In the genomic region with DNA sequence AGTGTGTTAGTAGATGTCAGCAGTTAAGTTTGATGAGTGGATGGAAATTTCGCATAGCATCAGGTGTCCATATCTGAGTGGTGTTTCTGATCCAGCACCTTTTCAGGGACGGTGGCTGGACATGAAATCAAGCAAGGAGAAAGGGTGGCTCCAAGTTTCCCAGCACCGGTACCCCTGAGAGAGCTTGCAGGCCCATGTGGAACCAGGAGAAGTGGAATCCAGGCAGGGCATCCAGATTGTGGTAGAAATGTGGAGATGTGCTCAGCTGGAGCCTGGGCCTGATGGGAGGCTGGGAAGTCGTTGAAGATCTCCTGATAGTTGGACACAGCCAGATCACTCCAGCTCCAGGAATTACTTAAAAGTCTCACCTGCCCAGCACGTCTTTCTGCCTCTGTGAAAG, we compare ENCODE assay signal across 32 mouse cellular contexts. TPM values are rescaled to one million over a fixed set of nuclear protein-coding genes. Genes with fewer than 3 reads are reported as not detected.
"Had no signal": no experiment of that assay in that cellular context is flagged by ENCODE, and none has a peak within 500 bp of the region (broad histone marks: within the 10 kb centered on the region; RNA-seq: fewer than 3 reads in every experiment).

No protein-coding gene starts in this region.

- H3K27ac ChIP-seq: embryonic facial prominence, embryonic 10.5 days; embryonic facial prominence, embryonic 12.5 days; embryonic facial prominence, embryonic 13.5 days; embryonic facial prominence, embryonic 15.5 days; forebrain, embryonic 10.5 days; forebrain, embryonic 12.5 days; forebrain, embryonic 13.5 days; forebrain, embryonic 15.5 days; gastrocnemius, adult 2 months had no signal

- H3K9me3 ChIP-seq: embryonic facial prominence, embryonic 12.5 days; embryonic facial prominence, embryonic 13.5 days; embryonic facial prominence, embryonic 15.5 days; forebrain, embryonic 13.5 days; forebrain, embryonic 15.5 days had no signal

- H3K4me2 ChIP-seq: embryonic facial prominence, embryonic 12.5 days; embryonic facial prominence, embryonic 13.5 days; embryonic facial prominence, embryonic 15.5 days; forebrain, embryonic 12.5 days; forebrain, embryonic 13.5 days; forebrain, embryonic 15.5 days had no signal

- H3K36me3 ChIP-seq: embryonic facial prominence, embryonic 10.5 days; embryonic facial prominence, embryonic 12.5 days; embryonic facial prominence, embryonic 13.5 days; embryonic facial prominence, embryonic 15.5 days; forebrain, embryonic 10.5 days; forebrain, embryonic 12.5 days; forebrain, embryonic 15.5 days had no signal

- H3K27me3 ChIP-seq: embryonic facial prominence, embryonic 12.5 days; embryonic facial prominence, embryonic 13.5 days; embryonic facial prominence, embryonic 15.5 days; forebrain, embryonic 12.5 days; forebrain, embryonic 13.5 days; forebrain, embryonic 15.5 days had no signal

- ATAC-seq: forebrain, embryonic 13.5 days; forebrain, embryonic 14.5 days; forebrain, embryonic 15.5 days; forebrain, embryonic 16.5 days had no signal

- H3K4me1 ChIP-seq: embryonic facial prominence, embryonic 10.5 days; embryonic facial prominence, embryonic 12.5 days; embryonic facial prominence, embryonic 15.5 days; forebrain, embryonic 10.5 days; forebrain, embryonic 12.5 days; forebrain, embryonic 15.5 days had no signal

- H3K9ac ChIP-seq: embryonic facial prominence, embryonic 12.5 days; embryonic facial prominence, embryonic 13.5 days; embryonic facial prominence, embryonic 15.5 days; forebrain, embryonic 12.5 days; forebrain, embryonic 13.5 days; forebrain, embryonic 15.5 days; forebrain, postnatal 0 days had no signal

- DNase-seq: cerebellum, adult 18-20 months; cerebellum, adult 2 months; cerebellum, adult 8-10 months; cerebellum, adult 9-10 months; cerebellum, adult 9-11 months; cerebellum, postnatal 10 days; cerebellum, postnatal 14 days; cerebellum, postnatal 25 days; cerebellum, postnatal 36 days; embryo, embryonic 11 days; forebrain, postnatal 0 days; gastrocnemius, adult 2 months; gastrocnemius, postnatal 10 days; gastrocnemius, postnatal 14 days; gastrocnemius, postnatal 25 days; gastrocnemius, postnatal 36 days; heart, adult 18-20 months had no signal

- H3K4me3 ChIP-seq: embryonic facial prominence, embryonic 10.5 days; embryonic facial prominence, embryonic 12.5 days; embryonic facial prominence, embryonic 13.5 days; embryonic facial prominence, embryonic 15.5 days; erythroblast, embryonic 14.5 days; forebrain, embryonic 10.5 days; forebrain, embryonic 12.5 days; forebrain, embryonic 13.5 days; forebrain, embryonic 15.5 days; gastrocnemius, adult 2 months had no signal

RNA-seq across cellular contexts. Expression of a gene that starts 30.2 kb away (rescaled TPM):
- total RNA-seq: common myeloid progenitor, adult 5-6 weeks; gastrocnemius, postnatal 4 days; granulocyte monocyte progenitor cell, adult 5-6 weeks had no signal
- polyA plus RNA-seq: cerebellum, adult 2 months; embryonic facial prominence, embryonic 13.5 days; erythroblast, embryonic 14.5 days; gonadal fat pad, adult 2 months had no signal
